Mouse (Mus musculus): ENCODE data around the gene Rita1.

- no peak for TF ChIP-seq CTCF (IDR thresholded peaks at IDR 0.05; ENCODE audit: extremely low read depth, insufficient read depth, low read length)
- TF ChIP-seq POLR2A (IDR thresholded peaks at IDR 0.05; ENCODE audit: extremely low read depth, insufficient read depth, low read length) = no peak
Observed at GRCm38 (mm10) chr5:120653873-120654272, 41.5 kb upstream of the Rita1 start.
